Mouse (Mus musculus): ENCODE results near the gene B830017H08Rik. TPM values are rescaled to one million over a fixed set of nuclear protein-coding genes. Genes with fewer than 3 reads are reported as not detected.
A peak's percentile ranks its signal among the peaks of the same experiment; 100 is the strongest.

The B830017H08Rik gene
- polyA plus RNA-seq, 1 experiment from 2014 or later, result 3.8 TPM

DNA sequence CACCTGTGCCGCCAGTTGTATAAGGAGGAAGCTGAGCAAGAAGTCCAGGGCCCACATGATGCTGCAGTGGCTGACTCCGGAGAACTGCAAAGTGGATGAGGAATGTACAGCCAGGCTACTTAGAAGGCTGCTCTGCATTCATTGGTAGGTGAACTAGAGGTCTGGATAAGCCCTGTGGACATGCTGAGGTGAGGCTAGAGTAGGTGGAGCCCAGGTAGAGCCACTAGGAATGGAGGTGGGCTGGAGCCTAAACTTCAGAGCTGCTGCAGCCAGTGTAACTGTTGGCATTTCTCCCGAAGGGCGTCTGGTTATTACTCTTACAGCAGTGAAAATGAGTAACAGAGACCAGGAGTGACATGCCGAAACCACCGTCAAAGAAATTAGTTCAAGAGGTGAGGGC, 5.1 kb downstream of the B830017H08Rik start, which contains the start of gene Car15:
TSS of gene Car15 (minus strand) at position 314 of the 400 bp plus-strand sequence.
- H3K4me3 ChIP-seq (ENCODE audit: low read depth, low read length), result no peak within 1 kb of the TSS
- peaks cover 6% of the 10 kb centered on the region; the same call in 1 of the 2 replicates for H3K27me3 ChIP-seq (ENCODE audit: control insufficient read depth, insufficient read depth, low read depth, low read length)
- H3K9ac ChIP-seq (ENCODE audit: low read depth, low read length), result no peak within 1 kb of the TSS
- H3K27ac ChIP-seq (ENCODE audit: low read length), result no peak within 1 kb of the TSS
- H3K4me2 ChIP-seq (ENCODE audit: low read length), result no peak within 1 kb of the TSS
- no peak for ATAC-seq
- peaks cover 20% of the 10 kb centered on the region for H3K36me3 ChIP-seq (ENCODE audit: control insufficient read depth, insufficient read depth, low read length)
- no peaks in the 10 kb centered on the region for H3K9me3 ChIP-seq (replicated peaks; ENCODE audit: control insufficient read depth, low read length, poor library complexity, severe bottlenecking)
- H3K4me1 ChIP-seq (ENCODE audit: control insufficient read depth, insufficient read depth, low read length), result peaks cover 12% of the 10 kb centered on the region
- WGBS, result 83% methylated on average over 6 of the region's 6 CpGs

DNA sequence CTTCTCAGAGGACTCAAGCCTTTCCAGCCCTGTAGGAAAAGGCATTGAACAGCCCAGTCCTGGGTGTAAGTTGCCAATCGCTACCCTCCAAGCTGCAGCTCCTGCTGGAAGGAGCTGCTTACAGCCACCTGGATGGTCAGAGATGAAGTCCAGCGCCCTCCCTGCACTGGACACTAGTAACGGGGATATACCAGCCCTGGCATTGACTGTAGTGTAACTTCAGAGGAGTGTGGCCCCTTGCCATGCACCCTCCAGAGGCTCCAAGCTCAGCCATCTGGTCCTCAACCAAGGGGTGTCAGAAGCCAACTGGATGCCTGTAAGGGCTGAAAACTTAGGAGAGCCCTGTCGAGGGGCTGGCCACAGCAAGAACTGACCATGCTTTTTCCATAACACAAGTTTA, 7.1 kb downstream of the B830017H08Rik start:
- ATAC-seq, result no peak
- Histone ChIP-seq H3K9ac (ENCODE audit: low read depth, low read length) (no peak overlapping the region), H3K9me3 (replicated peaks; ENCODE audit: control insufficient read depth, low read length, poor library complexity, severe bottlenecking) (no peaks in the 10 kb centered on the region), H3K4me2 (ENCODE audit: low read length) (no peak overlapping the region), H3K4me1 (ENCODE audit: control insufficient read depth, insufficient read depth, low read length) (peaks cover 4% of the 10 kb centered on the region), H3K27ac (ENCODE audit: low read length) (no peak overlapping the region), H3K4me3 (ENCODE audit: low read depth, low read length) (no peak overlapping the region), H3K36me3 (ENCODE audit: control insufficient read depth, insufficient read depth, low read length) (peaks cover 29% of the 10 kb centered on the region), H3K27me3 (ENCODE audit: control insufficient read depth, insufficient read depth, low read depth, low read length) (peaks cover 6% of the 10 kb centered on the region; the same call in 1 of the 2 replicates)
- WGBS, result 82% methylated on average over 4 of the region's 4 CpGs

DNA sequence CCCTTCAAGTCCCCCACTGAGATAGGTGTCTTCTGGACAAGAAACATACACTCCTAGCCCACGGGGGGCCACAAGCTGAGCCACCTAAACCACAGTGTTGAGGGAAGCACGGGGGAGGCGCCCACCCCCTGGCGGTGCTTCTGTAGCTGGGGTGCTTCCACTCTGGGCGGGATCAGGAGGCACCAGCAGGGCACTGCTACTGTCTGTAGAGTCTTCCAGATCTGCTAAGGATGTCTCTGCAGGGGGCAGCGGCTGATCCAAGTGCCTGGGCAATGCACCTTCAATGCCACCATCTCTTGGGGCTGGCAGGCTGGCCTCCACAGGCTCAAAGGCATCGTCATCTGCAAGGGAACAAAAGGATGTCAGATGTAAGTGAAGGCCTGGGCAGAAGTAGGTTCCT, 9.5 kb downstream of the B830017H08Rik start:
- no peaks in the 10 kb centered on the region for H3K4me1 ChIP-seq (ENCODE audit: control insufficient read depth, insufficient read depth, low read length)
- no peaks in the 10 kb centered on the region for H3K9me3 ChIP-seq (replicated peaks; ENCODE audit: control insufficient read depth, low read length, poor library complexity, severe bottlenecking)
- H3K4me2 ChIP-seq (ENCODE audit: low read length), result no peak overlapping the region
- WGBS, result 91% methylated on average over 7 of the region's 7 CpGs
- no peaks in the 10 kb centered on the region for H3K27me3 ChIP-seq (ENCODE audit: control insufficient read depth, insufficient read depth, low read depth, low read length)
- no peak for ATAC-seq
- peaks cover 40% of the 10 kb centered on the region for H3K36me3 ChIP-seq (ENCODE audit: control insufficient read depth, insufficient read depth, low read length)
- no peak overlapping the region for H3K4me3 ChIP-seq (ENCODE audit: low read depth, low read length)
- no peak overlapping the region for H3K27ac ChIP-seq (ENCODE audit: low read length)
- no peak overlapping the region for H3K9ac ChIP-seq (ENCODE audit: low read depth, low read length)

DNA sequence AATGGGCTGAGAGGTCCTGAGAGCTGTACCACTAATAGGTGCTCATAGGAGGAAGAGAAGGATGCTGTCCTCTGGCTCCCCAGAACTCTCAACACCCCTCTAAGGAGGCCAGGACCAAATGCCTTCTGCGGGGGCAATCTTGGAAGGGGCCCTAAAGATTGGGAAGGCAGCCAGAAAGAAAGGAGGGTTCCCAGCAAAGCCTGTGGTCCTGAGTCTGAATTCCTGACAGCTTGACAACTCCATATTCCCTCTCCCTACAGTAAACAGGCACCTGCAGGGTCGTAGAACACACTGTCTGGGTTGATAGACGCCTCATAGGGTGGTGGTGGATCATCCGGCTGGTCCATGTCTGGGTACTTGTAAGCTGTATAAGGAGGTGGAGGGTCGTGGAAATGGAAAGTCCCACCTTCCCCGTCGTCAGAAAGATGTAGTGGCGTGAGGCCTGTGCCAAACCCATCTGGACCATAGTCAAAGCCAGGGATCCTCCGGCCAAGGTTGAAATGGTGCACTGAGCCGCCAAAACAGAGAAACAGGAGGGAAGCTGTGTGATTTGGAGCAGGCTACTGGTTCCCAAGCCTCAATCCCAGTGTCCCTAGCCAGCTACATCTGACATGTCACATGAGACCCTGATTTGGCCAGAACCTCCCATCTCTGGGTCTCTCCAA, 10.9 kb downstream of the B830017H08Rik start:
- no peaks in the 10 kb centered on the region for H3K9me3 ChIP-seq (replicated peaks; ENCODE audit: control insufficient read depth, low read length, poor library complexity, severe bottlenecking)
- no peak overlapping the region for H3K4me3 ChIP-seq (ENCODE audit: low read depth, low read length)
- no peaks in the 10 kb centered on the region for H3K4me1 ChIP-seq (ENCODE audit: control insufficient read depth, insufficient read depth, low read length)
- no peaks in the 10 kb centered on the region for H3K27me3 ChIP-seq (ENCODE audit: control insufficient read depth, insufficient read depth, low read depth, low read length)
- no peak for ATAC-seq
- no peak overlapping the region for H3K27ac ChIP-seq (ENCODE audit: low read length)
- no peak overlapping the region for H3K4me2 ChIP-seq (ENCODE audit: low read length)
- 93% methylated on average over 10 of the region's 10 CpGs for WGBS
- H3K36me3 ChIP-seq (ENCODE audit: control insufficient read depth, insufficient read depth, low read length), result peaks cover 44% of the 10 kb centered on the region
- no peak overlapping the region for H3K9ac ChIP-seq (ENCODE audit: low read depth, low read length)

DNA sequence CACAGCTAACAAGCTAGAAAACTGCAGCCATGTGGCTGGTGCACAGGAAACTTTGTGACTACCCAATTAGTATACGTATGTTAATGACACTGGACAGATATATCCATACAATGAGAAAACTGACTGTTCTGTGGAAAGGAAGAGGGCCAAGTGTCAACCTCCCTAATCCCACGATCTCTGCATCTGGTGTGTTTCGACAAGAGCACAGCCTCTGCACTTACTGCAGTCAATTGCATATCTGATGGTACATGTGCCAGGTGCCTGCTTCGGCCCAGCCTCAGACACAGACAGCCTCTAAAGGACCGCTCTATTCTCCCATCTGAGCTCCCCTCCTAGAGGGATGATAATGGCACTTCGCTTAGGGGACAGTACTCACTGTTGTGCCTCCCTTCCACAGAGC, 15.5 kb downstream of the B830017H08Rik start:
- H3K9ac ChIP-seq (ENCODE audit: low read depth, low read length), result 0 out of 2 replicates have a peak overlapping the region, but pooled peaks have one; percentile 18
- H3K36me3 ChIP-seq (ENCODE audit: control insufficient read depth, insufficient read depth, low read length), result peaks cover 33% of the 10 kb centered on the region
- WGBS, result 91% methylated on average over 6 of the region's 6 CpGs
- no peak overlapping the region for H3K4me3 ChIP-seq (ENCODE audit: low read depth, low read length)
- H3K4me1 ChIP-seq (ENCODE audit: control insufficient read depth, insufficient read depth, low read length), result no peaks in the 10 kb centered on the region
- H3K4me2 ChIP-seq (ENCODE audit: low read length), result no peak overlapping the region
- H3K27ac ChIP-seq (ENCODE audit: low read length), result peak overlapping the region; percentile 59
- ATAC-seq, result peak; percentile 22; the same call in 1 of the 2 replicates
- no peaks in the 10 kb centered on the region for H3K27me3 ChIP-seq (ENCODE audit: control insufficient read depth, insufficient read depth, low read depth, low read length)
- H3K9me3 ChIP-seq (replicated peaks; ENCODE audit: control insufficient read depth, low read length, poor library complexity, severe bottlenecking), result no peaks in the 10 kb centered on the region

DNA sequence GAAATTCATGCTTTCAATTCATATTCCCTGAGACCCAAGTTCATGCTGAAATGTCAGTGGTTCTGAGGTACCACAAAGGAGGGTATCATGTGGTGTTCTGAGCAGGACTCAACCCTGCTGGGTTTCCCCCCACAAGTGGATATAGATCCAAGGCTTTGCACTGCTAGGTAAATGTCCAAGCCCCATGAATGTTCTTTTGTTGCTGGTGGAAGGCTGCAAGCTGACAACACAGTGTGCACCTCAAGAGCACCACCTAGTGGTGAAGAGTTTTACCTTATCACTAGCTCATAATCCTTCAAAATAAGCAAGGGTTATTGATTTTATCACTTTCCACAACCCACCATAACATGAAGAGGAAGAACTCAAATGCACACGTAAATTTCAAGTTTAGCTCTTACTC, 16.0 kb downstream of the B830017H08Rik start:
- no peak overlapping the region for H3K4me2 ChIP-seq (ENCODE audit: low read length)
- H3K4me3 ChIP-seq (ENCODE audit: low read depth, low read length), result no peak overlapping the region
- 23% methylated on average over 1 of the region's 1 CpGs for WGBS
- H3K27me3 ChIP-seq (ENCODE audit: control insufficient read depth, insufficient read depth, low read depth, low read length), result no peaks in the 10 kb centered on the region
- H3K9ac ChIP-seq (ENCODE audit: low read depth, low read length), result 0 out of 2 replicates have a peak overlapping the region, but pooled peaks have one; percentile 18
- H3K27ac ChIP-seq (ENCODE audit: low read length), result peak overlapping the region; percentile 59
- H3K9me3 ChIP-seq (replicated peaks; ENCODE audit: control insufficient read depth, low read length, poor library complexity, severe bottlenecking), result no peaks in the 10 kb centered on the region
- ATAC-seq, result peak; percentile 68
- no peaks in the 10 kb centered on the region for H3K4me1 ChIP-seq (ENCODE audit: control insufficient read depth, insufficient read depth, low read length)
- peaks cover 34% of the 10 kb centered on the region for H3K36me3 ChIP-seq (ENCODE audit: control insufficient read depth, insufficient read depth, low read length)

DNA sequence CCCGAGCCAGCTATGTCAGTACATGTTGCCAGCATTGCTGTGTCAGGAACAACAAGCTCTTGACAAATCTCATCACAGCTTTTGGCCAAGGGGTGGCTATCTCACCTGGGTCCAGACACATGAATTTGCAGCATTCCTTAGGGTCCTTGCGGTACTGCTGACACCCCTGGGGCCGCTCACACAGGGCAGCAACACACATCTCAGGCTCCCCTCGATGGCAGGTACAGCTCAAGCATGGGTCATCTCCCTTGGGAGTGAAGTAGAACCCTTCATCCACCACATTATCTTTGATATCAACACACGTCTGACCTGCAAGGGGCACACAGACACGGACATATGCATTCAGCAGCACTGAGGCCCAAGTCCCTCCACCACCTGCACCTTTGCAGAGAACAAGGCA, 16.6 kb downstream of the B830017H08Rik start:
- Histone ChIP-seq H3K27me3 (ENCODE audit: control insufficient read depth, insufficient read depth, low read depth, low read length) (no peaks in the 10 kb centered on the region), H3K4me2 (ENCODE audit: low read length) (no peak overlapping the region), H3K4me3 (ENCODE audit: low read depth, low read length) (no peak overlapping the region), H3K4me1 (ENCODE audit: control insufficient read depth, insufficient read depth, low read length) (no peaks in the 10 kb centered on the region), H3K36me3 (ENCODE audit: control insufficient read depth, insufficient read depth, low read length) (peaks cover 36% of the 10 kb centered on the region), H3K9me3 (replicated peaks; ENCODE audit: control insufficient read depth, low read length, poor library complexity, severe bottlenecking) (no peaks in the 10 kb centered on the region), H3K27ac (ENCODE audit: low read length) (no peak overlapping the region), H3K9ac (ENCODE audit: low read depth, low read length) (no peak overlapping the region)
- 0 out of 2 replicates have a peak, but pooled peaks have one; percentile 40 for ATAC-seq
- 89% methylated on average over 6 of the region's 6 CpGs for WGBS

DNA sequence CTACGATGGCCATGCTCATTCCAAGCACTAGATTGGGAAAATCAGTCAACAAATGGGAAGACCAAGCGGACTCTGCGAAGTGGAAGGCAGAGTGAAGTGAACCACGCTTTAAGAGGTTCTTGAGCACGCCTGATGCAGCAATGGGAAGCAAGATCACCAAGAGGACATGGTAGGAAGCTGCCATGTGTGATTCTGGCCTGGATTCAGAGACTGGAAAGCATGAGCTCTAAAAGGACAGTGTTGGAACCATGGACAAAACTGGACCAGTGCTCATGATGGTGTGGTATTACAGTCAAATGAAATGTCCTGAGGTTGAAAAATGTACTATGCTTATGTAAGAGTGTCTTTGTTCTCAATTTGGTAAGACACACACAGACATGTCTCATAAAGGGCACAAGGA, 18.4 kb downstream of the B830017H08Rik start:
- no peak for ATAC-seq
- WGBS, result 96% methylated on average over 5 of the region's 5 CpGs
- no peaks in the 10 kb centered on the region for H3K9me3 ChIP-seq (replicated peaks; ENCODE audit: control insufficient read depth, low read length, poor library complexity, severe bottlenecking)
- H3K4me3 ChIP-seq (ENCODE audit: low read depth, low read length), result no peak overlapping the region
- H3K9ac ChIP-seq (ENCODE audit: low read depth, low read length), result no peak overlapping the region
- H3K27ac ChIP-seq (ENCODE audit: low read length), result no peak overlapping the region
- peaks cover 28% of the 10 kb centered on the region for H3K36me3 ChIP-seq (ENCODE audit: control insufficient read depth, insufficient read depth, low read length)
- H3K4me1 ChIP-seq (ENCODE audit: control insufficient read depth, insufficient read depth, low read length), result no peaks in the 10 kb centered on the region
- no peaks in the 10 kb centered on the region for H3K27me3 ChIP-seq (ENCODE audit: control insufficient read depth, insufficient read depth, low read depth, low read length)
- H3K4me2 ChIP-seq (ENCODE audit: low read length), result no peak overlapping the region

DNA sequence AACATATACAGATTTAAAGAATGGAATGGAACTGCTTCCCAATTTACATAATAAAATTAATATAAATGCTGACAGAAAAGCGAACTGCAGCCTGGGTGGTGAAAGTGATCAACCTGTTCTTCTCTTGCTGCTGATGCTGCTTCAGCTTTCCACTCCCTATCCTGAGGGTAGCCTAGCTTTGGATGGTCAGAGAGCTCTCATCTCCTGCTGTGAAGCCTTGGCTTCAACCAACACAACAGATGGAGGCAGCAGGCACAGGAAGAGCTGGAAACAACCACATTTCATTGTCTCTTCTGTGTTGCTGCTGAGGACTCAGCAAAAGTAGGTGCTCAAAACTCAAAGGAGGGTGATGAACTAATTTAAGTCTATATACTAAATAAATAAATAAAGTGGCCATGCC, 18.9 kb downstream of the B830017H08Rik start:
- 98% methylated on average over 1 of the region's 1 CpGs for WGBS
- Histone ChIP-seq H3K4me3 (ENCODE audit: low read depth, low read length) (no peak overlapping the region), H3K36me3 (ENCODE audit: control insufficient read depth, insufficient read depth, low read length) (peaks cover 31% of the 10 kb centered on the region), H3K4me2 (ENCODE audit: low read length) (no peak overlapping the region), H3K9me3 (replicated peaks; ENCODE audit: control insufficient read depth, low read length, poor library complexity, severe bottlenecking) (no peaks in the 10 kb centered on the region), H3K27ac (ENCODE audit: low read length) (no peak overlapping the region), H3K9ac (ENCODE audit: low read depth, low read length) (no peak overlapping the region), H3K27me3 (ENCODE audit: control insufficient read depth, insufficient read depth, low read depth, low read length) (no peaks in the 10 kb centered on the region), H3K4me1 (ENCODE audit: control insufficient read depth, insufficient read depth, low read length) (no peaks in the 10 kb centered on the region)
- no peak for ATAC-seq

Data from midbrain, embryonic 16.5 days (tissue).